Mouse (Mus musculus): ENCODE measurements around the gene Lypd6. TPM values are rescaled to one million over a fixed set of nuclear protein-coding genes. Genes with fewer than 3 reads are reported as not detected.

The Lypd6 gene
- polyA plus RNA-seq, 2 experiments, result 12.4 to 18.3 TPM

- Histone ChIP-seq H3K9me3 (ENCODE audit: control insufficient read depth, low read length) (no peaks in the 10 kb centered on the region), H3K27ac (replicated peaks; ENCODE audit: low read depth, low read length) (no peak overlapping the region), H3K9ac (ENCODE audit: low read depth, low read length, severe bottlenecking) (no peak overlapping the region), H3K36me3 (ENCODE audit: control insufficient read depth, insufficient read depth, low read length) (no peaks in the 10 kb centered on the region), H3K4me3 (replicated peaks; ENCODE audit: low read length) (no peak overlapping the region), H3K27me3 (ENCODE audit: control insufficient read depth, insufficient read depth, low read length) (no peaks in the 10 kb centered on the region), H3K4me2 (replicated peaks; ENCODE audit: low read depth, low read length, severe bottlenecking) (no peak overlapping the region), H3K4me1 (ENCODE audit: control insufficient read depth, insufficient read depth, low read length) (no peaks in the 10 kb centered on the region)
- 79% methylated on average over 3 of the region's 3 CpGs for WGBS
- DNase-seq (ENCODE audit: low spot score), result no peak
- ATAC-seq (ENCODE audit: low FRiP score, low read depth), result no peak
- TF ChIP-seq POLR2A (IDR thresholded peaks at IDR 0.05; ENCODE audit: borderline replicate concordance, extremely low read depth, insufficient read depth, insufficient read length), result no peak
These were observed 40.6 kb downstream of the Lypd6 start for GRCm38 (mm10) chr2:50106879-50107278.

- H3K9ac ChIP-seq (ENCODE audit: low read depth, low read length, severe bottlenecking), result no peak overlapping the region
- DNase-seq (ENCODE audit: low spot score), result peak; percentile 31
These were observed 43.9 kb downstream of the Lypd6 start for GRCm38 (mm10) chr2:50110167-50110566.

GRCm38 (mm10) chr2:50111169-50111568 lies 44.9 kb downstream of the Lypd6 start:
- no peak overlapping the region for H3K4me2 ChIP-seq (replicated peaks; ENCODE audit: low read depth, low read length, severe bottlenecking)
- H3K9me3 ChIP-seq (ENCODE audit: control insufficient read depth, low read length), result no peaks in the 10 kb centered on the region
- ATAC-seq (ENCODE audit: low FRiP score, low read depth), result no peak
- no peak overlapping the region for H3K9ac ChIP-seq (ENCODE audit: low read depth, low read length, severe bottlenecking)
- no peaks in the 10 kb centered on the region for H3K27me3 ChIP-seq (ENCODE audit: control insufficient read depth, insufficient read depth, low read length)
- H3K27ac ChIP-seq (replicated peaks; ENCODE audit: low read depth, low read length), result no peak overlapping the region
- WGBS, result 87% methylated on average over 3 of the region's 3 CpGs
- DNase-seq (ENCODE audit: low spot score), result no peak
- H3K36me3 ChIP-seq (ENCODE audit: control insufficient read depth, insufficient read depth, low read length), result no peaks in the 10 kb centered on the region
- TF ChIP-seq POLR2A (IDR thresholded peaks at IDR 0.05; ENCODE audit: borderline replicate concordance, extremely low read depth, insufficient read depth, insufficient read length), result no peak
- no peaks in the 10 kb centered on the region for H3K4me1 ChIP-seq (ENCODE audit: control insufficient read depth, insufficient read depth, low read length)
- H3K4me3 ChIP-seq (replicated peaks; ENCODE audit: low read length), result no peak overlapping the region

More at GRCm38 (mm10) chr2:50110167-50110566, 43.9 kb downstream of the Lypd6 start:
- H3K4me3 ChIP-seq (replicated peaks; ENCODE audit: low read length), result no peak overlapping the region
- H3K4me1 ChIP-seq (ENCODE audit: control insufficient read depth, insufficient read depth, low read length), result no peaks in the 10 kb centered on the region
- no peaks in the 10 kb centered on the region for H3K9me3 ChIP-seq (ENCODE audit: control insufficient read depth, low read length)
- ATAC-seq (ENCODE audit: low FRiP score, low read depth), result no peak
- H3K4me2 ChIP-seq (replicated peaks; ENCODE audit: low read depth, low read length, severe bottlenecking), result no peak overlapping the region
- H3K36me3 ChIP-seq (ENCODE audit: control insufficient read depth, insufficient read depth, low read length), result no peaks in the 10 kb centered on the region
- 61% methylated on average over 10 of the region's 10 CpGs for WGBS
- H3K27me3 ChIP-seq (ENCODE audit: control insufficient read depth, insufficient read depth, low read length), result no peaks in the 10 kb centered on the region
- TF ChIP-seq POLR2A (IDR thresholded peaks at IDR 0.05; ENCODE audit: borderline replicate concordance, extremely low read depth, insufficient read depth, insufficient read length), result no peak
- no peak overlapping the region for H3K27ac ChIP-seq (replicated peaks; ENCODE audit: low read depth, low read length)

GRCm38 (mm10) chr2:50111609-50112008 lies 45.4 kb downstream of the Lypd6 start:
- no peak for ATAC-seq (ENCODE audit: low FRiP score, low read depth)
- TF ChIP-seq POLR2A (IDR thresholded peaks at IDR 0.05; ENCODE audit: borderline replicate concordance, extremely low read depth, insufficient read depth, insufficient read length), result no peak

GRCm38 (mm10) chr2:50112427-50112826 lies 46.2 kb downstream of the Lypd6 start:
- TF ChIP-seq POLR2A (IDR thresholded peaks at IDR 0.05; ENCODE audit: borderline replicate concordance, extremely low read depth, insufficient read depth, insufficient read length), result no peak
- H3K27me3 ChIP-seq (ENCODE audit: control insufficient read depth, insufficient read depth, low read length), result no peaks in the 10 kb centered on the region
- DNase-seq (ENCODE audit: low spot score) (no peak), ATAC-seq (ENCODE audit: low FRiP score, low read depth) (no peak)
- H3K36me3 ChIP-seq (ENCODE audit: control insufficient read depth, insufficient read depth, low read length), result no peaks in the 10 kb centered on the region
- no peaks in the 10 kb centered on the region for H3K9me3 ChIP-seq (ENCODE audit: control insufficient read depth, low read length)
- WGBS, result 91% methylated on average over 5 of the region's 5 CpGs
- H3K27ac ChIP-seq (replicated peaks; ENCODE audit: low read depth, low read length), result no peak overlapping the region
- H3K4me3 ChIP-seq (replicated peaks; ENCODE audit: low read length), result no peak overlapping the region
- H3K9ac ChIP-seq (ENCODE audit: low read depth, low read length, severe bottlenecking), result no peak overlapping the region
- no peak overlapping the region for H3K4me2 ChIP-seq (replicated peaks; ENCODE audit: low read depth, low read length, severe bottlenecking)
- no peaks in the 10 kb centered on the region for H3K4me1 ChIP-seq (ENCODE audit: control insufficient read depth, insufficient read depth, low read length)

More at GRCm38 (mm10) chr2:50111609-50112008, 45.4 kb downstream of the Lypd6 start:
- H3K4me3 ChIP-seq (replicated peaks; ENCODE audit: low read length), result no peak overlapping the region
- DNase-seq (ENCODE audit: low spot score), result no peak
- no peaks in the 10 kb centered on the region for H3K9me3 ChIP-seq (ENCODE audit: control insufficient read depth, low read length)
- no peaks in the 10 kb centered on the region for H3K4me1 ChIP-seq (ENCODE audit: control insufficient read depth, insufficient read depth, low read length)
- no peaks in the 10 kb centered on the region for H3K36me3 ChIP-seq (ENCODE audit: control insufficient read depth, insufficient read depth, low read length)
- no peak overlapping the region for H3K27ac ChIP-seq (replicated peaks; ENCODE audit: low read depth, low read length)
- no peak overlapping the region for H3K4me2 ChIP-seq (replicated peaks; ENCODE audit: low read depth, low read length, severe bottlenecking)
- no peaks in the 10 kb centered on the region for H3K27me3 ChIP-seq (ENCODE audit: control insufficient read depth, insufficient read depth, low read length)
- no peak overlapping the region for H3K9ac ChIP-seq (ENCODE audit: low read depth, low read length, severe bottlenecking)
- WGBS, result 70% methylated on average over 1 of the region's 1 CpGs

GRCm38 (mm10) chr2:50119101-50119500 lies 52.9 kb downstream of the Lypd6 start:
- DNase-seq (ENCODE audit: low spot score), result no peak
- no peak overlapping the region for H3K4me3 ChIP-seq (replicated peaks; ENCODE audit: low read length)
- WGBS, result 95% methylated on average over 7 of the region's 7 CpGs
- no peak for ATAC-seq (ENCODE audit: low FRiP score, low read depth)
- no peaks in the 10 kb centered on the region for H3K36me3 ChIP-seq (ENCODE audit: control insufficient read depth, insufficient read depth, low read length)
- no peaks in the 10 kb centered on the region for H3K9me3 ChIP-seq (ENCODE audit: control insufficient read depth, low read length)
- H3K27ac ChIP-seq (replicated peaks; ENCODE audit: low read depth, low read length), result no peak overlapping the region
- H3K27me3 ChIP-seq (ENCODE audit: control insufficient read depth, insufficient read depth, low read length), result no peaks in the 10 kb centered on the region
- TF ChIP-seq POLR2A (IDR thresholded peaks at IDR 0.05; ENCODE audit: borderline replicate concordance, extremely low read depth, insufficient read depth, insufficient read length), result no peak
- no peak overlapping the region for H3K9ac ChIP-seq (ENCODE audit: low read depth, low read length, severe bottlenecking)
- H3K4me1 ChIP-seq (ENCODE audit: control insufficient read depth, insufficient read depth, low read length), result 0 out of 2 replicates have a peak, but pooled peaks cover 5% of the 10 kb centered on the region
- no peak overlapping the region for H3K4me2 ChIP-seq (replicated peaks; ENCODE audit: low read depth, low read length, severe bottlenecking)

Data from limb, embryonic 14.5 days (tissue).